Mouse (Mus musculus) Patski (cell line): ENCODE results near the gene Tmem115. TPM values are rescaled to one million over a fixed set of nuclear protein-coding genes. Genes with fewer than 3 reads are reported as not detected.

Source experiments
- ATAC-seq: fragments of 100-300 bp; one replicate; pipeline ENCODE4 v1.8.0; 2021
- CTCF ChIA-PET: fragments of 350-600 bp; sonication (Branson Sonifier 250); formaldehyde crosslinking; loops from one replicate; lab custom pipeline; 2022; ENCODE audit warnings: inconsistent platforms; lab: Charles Lee
- POLR2A ChIA-PET: fragments of 350-600 bp; sonication (Branson Sonifier 250); formaldehyde crosslinking; loops from one replicate; lab custom pipeline; 2022; ENCODE audit warnings: antibody characterized with exemption, inconsistent platforms; lab: Charles Lee
- DNase-seq: peaks from one replicate; pipeline ENCODE4 v3.0.0-alpha.2; 2011; ENCODE audit warnings: low read depth, low spot score
- H3K27me3 ChIP-seq: fragments of 371-371 bp; one replicate; pipeline ENCODE4 v1.5.1; 2021
- CTCF ChIP-seq: fragments of 100-300 bp; IDR thresholded peaks from one replicate; pipeline ENCODE4 v1.5.1; 2021
- in situ Hi-C: fragments of 300-500 bp; cut with MboI; formaldehyde crosslinking; loops from 3 replicates; pipeline ENCODE4 v1.11.1; 2018; ENCODE audit warnings: low pct_unique_long_range_greater_than_20kb, mixed read lengths
- polyA plus RNA-seq: library from polyadenylated mRNA; unstranded; gene quantifications from one replicate; pipeline ENCODE4 v1.2.3, GENCODE M21; 2021

The Tmem115 gene
- polyA plus RNA-seq, 1 experiment from 2014 or later, result 41.1 TPM

- in situ Hi-C loops, result no loop called here
- H3K27me3 ChIP-seq, result peaks cover 42% of the 10 kb centered on the region
- no peak for ATAC-seq
- ChIA-PET CTCF (no interaction called here), POLR2A (no interaction called here)
- TF ChIP-seq CTCF, result no peak
- DNase-seq, result no peak
Observed at GRCm38 (mm10) chr9:107521711-107522399, 11.9 kb upstream of the Tmem115 start.

- in situ Hi-C loops, result no loop called here
- CTCF ChIA-PET, result no interaction called here
- TF ChIP-seq CTCF, result no peak
- ATAC-seq, result no peak
- POLR2A ChIA-PET, result no interaction called here
- H3K27me3 ChIP-seq, result peaks cover 44% of the 10 kb centered on the region
- DNase-seq, result no peak
Observed at GRCm38 (mm10) chr9:107522400-107522711, 11.4 kb upstream of the Tmem115 start.

GRCm38 (mm10) chr9:107526198-107527026 is 7.3 kb upstream of the Tmem115 start:
- DNase-seq, result no peak
- ChIA-PET POLR2A (no interaction called here), CTCF (no interaction called here)
- in situ Hi-C loops, result loop anchor here (25.0 kb wide), 1 partner anchor 839 kb away; the partner anchor contains the start of gene Tex264
- ATAC-seq, result no peak
- no peak for TF ChIP-seq CTCF
- peaks cover 32% of the 10 kb centered on the region for H3K27me3 ChIP-seq

GRCm38 (mm10) chr9:107534408-107535202 is 860 bp downstream of the Tmem115 start:
- CTCF ChIA-PET, result no interaction called here
- DNase-seq, result no peak

GRCm38 (mm10) chr9:107538231-107538630 is 4.5 kb downstream of the Tmem115 start:
- no peak for TF ChIP-seq CTCF
- in situ Hi-C loops, result loop anchor here (25.0 kb wide), 1 partner anchor 851 kb away; the partner anchor contains the start of gene Tex264
- POLR2A ChIA-PET, result no interaction called here
- DNase-seq, result no peak
- no peak for ATAC-seq
- H3K27me3 ChIP-seq, result no peaks in the 10 kb centered on the region
- CTCF ChIA-PET, result no interaction called here

More at GRCm38 (mm10) chr9:107534408-107535202, 860 bp downstream of the Tmem115 start:
- no peak for TF ChIP-seq CTCF
- H3K27me3 ChIP-seq, result no peaks in the 10 kb centered on the region
- POLR2A ChIA-PET, result no interaction called here
- peak; percentile 10 for ATAC-seq
- in situ Hi-C loops, result loop anchor here (25.0 kb wide), 1 partner anchor 847 kb away; the partner anchor contains the start of gene Tex264

- H3K27me3 ChIP-seq, result no peaks in the 10 kb centered on the region
- CTCF ChIA-PET, result interaction anchor here (1.4 kb wide), 1 partner anchor 10 kb away, joined by 3 read pairs; no protein-coding TSS in a partner anchor
- DNase-seq (no peak), ATAC-seq (no peak)
- in situ Hi-C loops, result loop anchor here (25.0 kb wide), 1 partner anchor 851 kb away; the partner anchor contains the start of gene Tex264
- TF ChIP-seq CTCF, result no peak
- POLR2A ChIA-PET, result interaction anchor here (0.7 kb wide), 1 partner anchor 217 kb away, joined by 3 read pairs; no protein-coding TSS in a partner anchor
Observed at GRCm38 (mm10) chr9:107538711-107539110, 5.0 kb downstream of the Tmem115 start.

GRCm38 (mm10) chr9:107539940-107540339 is 6.2 kb downstream of the Tmem115 start:
- no peaks in the 10 kb centered on the region for H3K27me3 ChIP-seq
- ATAC-seq (no peak), DNase-seq (no peak)
- ChIA-PET POLR2A (no interaction called here), CTCF (interaction anchor here (1.4 kb wide), 1 partner anchor 9 kb away, joined by 3 read pairs; no protein-coding TSS in a partner anchor)
- in situ Hi-C loops, result loop anchor here (25.0 kb wide), 1 partner anchor 853 kb away; the partner anchor contains the start of gene Tex264
- TF ChIP-seq CTCF, result no peak

- POLR2A ChIA-PET, result interaction anchor here (2.0 kb wide), 1 partner anchor 14 kb away, joined by 10 read pairs; no protein-coding TSS in a partner anchor
Observed at GRCm38 (mm10) chr9:107540420-107540819, 6.7 kb downstream of the Tmem115 start.

GRCm38 (mm10) chr9:107541005-107541404 is 7.3 kb downstream of the Tmem115 start:
- no peak for ATAC-seq
- ChIA-PET CTCF (no interaction called here), POLR2A (interaction anchor here (2.0 kb wide), 1 partner anchor 13 kb away, joined by 10 read pairs; no protein-coding TSS in a partner anchor)
- no peak for TF ChIP-seq CTCF
- no peak for DNase-seq
- H3K27me3 ChIP-seq, result no peaks in the 10 kb centered on the region
- in situ Hi-C loops, result loop anchor here (25.0 kb wide), 1 partner anchor 854 kb away; the partner anchor contains the start of gene Tex264

More at GRCm38 (mm10) chr9:107540420-107540819, 6.7 kb downstream of the Tmem115 start:
- TF ChIP-seq CTCF, result no peak
- no peaks in the 10 kb centered on the region for H3K27me3 ChIP-seq
- in situ Hi-C loops, result loop anchor here (25.0 kb wide), 1 partner anchor 853 kb away; the partner anchor contains the start of gene Tex264
- ATAC-seq, result no peak
- DNase-seq, result no peak
- CTCF ChIA-PET, result no interaction called here
